Mouse (Mus musculus): ENCODE measurements around the gene Appbp2.

- TF ChIP-seq CTCF (IDR thresholded peaks at IDR 0.05; ENCODE audit: low read depth, low read length) (no peak), POLR2A (IDR thresholded peaks at IDR 0.05; ENCODE audit: borderline replicate concordance, low read depth, low read length) (no peak)
Observed at GRCm38 (mm10) chr11:85275151-85275550, 40.2 kb upstream of the Appbp2 start.
